Mouse (Mus musculus) adrenal gland, adult 18-20 months (tissue): ENCODE data around the gene Teddm2. TPM values are rescaled to one million over a fixed set of nuclear protein-coding genes. Genes with fewer than 3 reads are reported as not detected.
"Not testable (repeated sequence)": the region's sequence is repeated elsewhere in the genome, so short reads cannot be mapped to it uniquely, and the experiment has no call there.

Experiments
- DNase-seq, 2 experiments: peaks; one replicate each; pipeline ENCODE4 v3.0.0; 2021 to 2022; ENCODE audit warnings: low spot score in 2 of 2
- total RNA-seq, 2 experiments: library from RNA; stranded (reverse); gene quantifications; 1 replicate in 1 of 2; 2 replicates in 1 of 2; pipeline ENCODE4 v1.2.3; 2021

Teddm2 gene
- total RNA-seq, 2 experiments from 2014 or later: 0.19 to 0.23 TPM

DNA sequence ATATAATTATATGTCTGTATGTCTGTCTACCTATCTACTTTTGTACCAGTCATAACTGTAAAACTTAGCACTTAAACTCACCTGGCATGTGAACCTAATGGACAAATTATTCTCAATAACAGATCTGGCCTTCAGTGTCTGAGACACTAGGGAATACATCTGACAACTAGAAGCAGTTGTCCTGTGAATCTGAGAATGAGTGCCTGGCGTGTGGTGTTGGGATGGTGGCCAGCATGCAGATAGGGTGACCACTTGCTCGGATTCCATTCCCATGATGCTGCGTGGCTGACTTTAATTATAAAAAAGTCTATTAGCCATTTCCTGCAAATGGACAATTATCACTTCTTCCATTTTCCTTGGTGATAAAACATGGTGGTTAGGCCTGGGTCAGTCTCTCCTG is 5.9 kb upstream of the Teddm2 start:
- no peak for DNase-seq

DNA sequence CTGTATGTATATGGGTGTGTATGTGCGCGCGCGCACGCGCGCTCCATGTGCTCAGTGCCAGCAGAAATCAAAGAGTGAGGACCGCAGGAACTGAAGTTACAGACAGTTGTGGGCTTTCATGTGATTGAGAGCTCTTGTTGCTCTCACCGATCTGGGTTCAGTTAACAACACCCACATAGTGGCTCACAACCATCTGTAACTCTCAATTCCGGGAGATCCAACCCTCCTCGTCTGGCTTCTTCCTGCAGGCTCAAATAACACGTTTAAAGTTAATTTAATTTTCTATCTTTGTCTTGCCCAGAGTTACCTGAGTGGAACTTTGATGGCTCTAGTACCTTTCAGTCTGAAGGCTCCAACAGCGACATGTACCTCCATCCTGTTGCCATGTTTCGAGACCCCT is 4.2 kb upstream of the Teddm2 start:
- no peak for DNase-seq

DNA sequence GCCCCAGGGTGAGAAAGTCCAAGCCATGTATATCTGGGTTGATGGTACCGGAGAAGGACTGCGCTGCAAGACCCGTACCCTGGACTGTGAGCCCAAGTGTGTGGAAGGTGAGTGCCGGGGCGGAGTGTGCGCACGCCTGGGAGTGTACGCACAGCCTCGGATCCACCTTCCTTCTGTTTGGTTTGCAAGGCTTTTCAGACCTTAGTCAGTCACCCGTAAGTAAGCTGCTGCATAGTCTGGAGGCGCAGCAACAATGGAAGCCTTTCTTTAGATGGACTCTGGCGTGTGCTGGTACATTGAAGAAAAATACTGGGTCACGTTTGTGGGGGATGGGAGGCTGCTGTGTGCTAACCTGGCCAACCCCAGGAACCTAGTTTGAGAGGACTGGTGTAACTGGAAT is 3.0 kb upstream of the Teddm2 start:
- peak in 1 of 2 experiments; percentile 0 for DNase-seq

DNA sequence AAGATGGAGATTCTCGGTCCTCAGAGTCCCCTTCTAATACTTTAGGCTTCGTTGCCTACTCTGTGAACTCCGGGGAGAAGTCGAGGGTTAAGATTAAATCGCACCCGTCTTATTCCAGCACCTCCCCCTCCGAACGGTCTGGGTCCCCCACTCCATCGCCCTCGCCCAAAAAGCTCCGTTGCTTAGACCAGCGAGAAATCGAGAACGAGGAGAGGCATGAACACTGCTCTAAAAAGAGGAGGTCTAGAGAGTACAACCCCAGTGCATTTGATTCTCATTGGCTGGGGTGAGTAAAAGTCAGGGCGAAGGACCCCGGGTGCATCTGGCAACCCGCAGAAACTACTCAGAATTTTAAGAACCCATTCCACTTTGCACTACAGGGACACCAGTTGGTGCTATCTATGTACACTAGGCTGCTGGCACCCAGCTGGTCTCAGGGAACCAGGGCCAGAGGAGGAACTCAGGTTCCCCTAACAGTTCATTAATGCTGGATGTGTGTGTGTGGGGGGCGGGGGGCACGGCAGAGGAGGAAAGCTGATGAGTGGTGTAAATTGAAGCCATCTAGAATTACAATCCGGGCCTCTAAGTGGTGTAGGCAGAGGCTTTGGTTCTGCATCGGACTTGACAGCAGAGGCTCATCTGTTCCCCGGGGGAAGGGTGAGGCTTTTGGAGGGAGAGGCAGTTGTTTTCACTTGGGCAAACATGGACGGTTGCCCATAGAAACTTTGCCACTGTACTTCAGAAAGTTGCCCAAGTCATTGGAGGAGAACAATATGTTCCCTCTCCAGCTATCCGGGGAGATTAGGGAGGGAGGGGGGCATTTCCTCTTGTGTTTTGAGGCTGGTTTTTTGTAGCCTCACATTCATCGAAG is 1.1 kb upstream of the Teddm2 start:
- DNase-seq: peak; percentile 19 to 42

GRCm38 (mm10) chr1:153900381-153900780 is 353 bp upstream of the Teddm2 start:
- peak; percentile 42 to 52 for DNase-seq

- DNase-seq: no peak
Observed at GRCm38 (mm10) chr1:153898989-153899730, 868 bp downstream of the Teddm2 start.

DNA sequence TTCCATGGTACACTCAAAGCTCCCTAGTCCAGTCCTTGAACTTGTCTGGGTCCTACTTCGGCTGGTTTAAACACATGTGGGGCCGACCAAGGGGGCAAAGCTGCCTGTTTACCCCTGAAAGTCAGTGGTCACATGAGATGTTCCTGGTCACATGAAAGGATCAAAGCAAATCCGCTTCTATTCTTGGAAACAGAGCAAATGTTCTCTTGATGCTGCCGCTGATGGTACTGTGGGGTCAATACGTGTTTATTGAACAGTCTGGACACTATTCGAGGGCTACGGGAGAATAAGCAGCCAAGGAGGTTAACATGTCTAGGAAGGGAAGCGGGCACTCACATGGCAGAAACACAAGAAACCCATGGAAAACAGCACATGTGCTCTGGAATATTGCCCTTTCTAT is 2.8 kb downstream of the Teddm2 start:
- no peak for DNase-seq

GRCm38 (mm10) chr1:153894979-153895378 is 5.0 kb downstream of the Teddm2 start:
- peak; percentile 67 to 69 for DNase-seq

DNA sequence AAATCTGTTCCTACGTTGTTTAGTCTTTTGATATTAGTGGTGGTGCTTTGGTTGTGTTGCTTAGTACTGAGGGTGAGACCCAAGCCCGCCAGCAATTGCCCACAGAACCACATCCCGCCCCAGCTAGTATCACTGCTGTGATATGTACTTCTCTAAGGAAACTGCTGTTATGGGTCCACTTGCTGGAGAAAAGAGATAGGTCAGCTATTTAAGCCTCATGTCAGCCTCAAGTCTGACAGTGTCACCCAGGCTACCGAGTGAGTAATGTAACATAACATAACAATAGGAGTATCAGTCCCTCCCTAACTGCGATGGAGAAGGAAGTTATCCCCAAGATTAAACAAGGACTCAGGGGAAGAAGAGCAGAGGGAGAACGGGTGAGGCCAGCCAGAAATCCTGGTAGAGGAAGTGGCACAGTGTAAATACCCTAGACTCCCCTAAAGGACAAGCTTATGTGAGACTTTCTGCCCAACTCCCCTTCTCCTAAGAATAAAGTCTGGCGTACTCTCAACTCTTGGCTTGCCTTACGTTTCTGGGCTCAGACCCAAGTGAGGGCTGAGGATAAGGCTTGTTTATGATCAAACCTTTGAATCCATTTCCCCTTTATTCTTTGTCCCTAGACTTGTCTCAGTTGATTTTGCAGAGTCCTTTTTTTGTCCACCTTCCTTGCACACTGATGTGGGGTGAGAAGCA is 5.7 kb downstream of the Teddm2 start:
- no peak for DNase-seq

- DNase-seq: no peak
Observed at GRCm38 (mm10) chr1:153893746-153894145, 6.3 kb downstream of the Teddm2 start.

- DNase-seq: no peak
Observed at GRCm38 (mm10) chr1:153891442-153891841, 8.6 kb downstream of the Teddm2 start, which contains the start of gene Teddm1a. Gene Teddm1a (plus strand): TSS chr1:153891742.

GRCm38 (mm10) chr1:153890121-153890520 is 9.9 kb downstream of the Teddm2 start:
- DNase-seq: no peak

DNA sequence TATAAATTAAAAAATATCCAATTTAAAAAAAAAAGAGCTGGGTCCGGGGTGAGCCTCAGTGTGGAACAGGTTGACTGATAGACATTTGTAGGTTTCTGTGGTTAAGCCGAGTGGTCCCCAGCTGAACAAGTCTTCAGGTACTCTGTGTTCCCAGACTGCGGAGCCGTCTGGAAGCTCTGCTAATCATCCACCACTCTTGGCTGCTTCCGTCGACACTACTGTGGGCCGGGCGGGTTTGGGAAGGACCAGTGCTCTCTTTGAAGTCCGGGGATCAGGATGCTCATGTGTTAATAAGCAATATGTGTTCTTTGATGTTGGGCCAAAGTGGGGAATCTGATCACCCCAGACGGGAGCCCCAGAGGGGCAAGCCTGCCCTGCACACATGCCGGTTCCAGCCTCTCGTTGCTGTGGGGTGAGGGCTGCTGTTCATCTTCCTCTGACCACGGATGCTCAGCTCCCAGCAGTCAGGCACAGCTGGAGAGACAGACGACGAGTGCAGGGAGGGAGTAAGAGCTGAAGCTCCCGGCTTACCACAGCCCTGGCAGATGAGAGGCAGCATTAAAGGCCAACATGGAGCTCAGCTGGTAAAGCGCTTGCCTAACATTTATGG is 13.9 kb downstream of the Teddm2 start:
- no peak for DNase-seq

DNA sequence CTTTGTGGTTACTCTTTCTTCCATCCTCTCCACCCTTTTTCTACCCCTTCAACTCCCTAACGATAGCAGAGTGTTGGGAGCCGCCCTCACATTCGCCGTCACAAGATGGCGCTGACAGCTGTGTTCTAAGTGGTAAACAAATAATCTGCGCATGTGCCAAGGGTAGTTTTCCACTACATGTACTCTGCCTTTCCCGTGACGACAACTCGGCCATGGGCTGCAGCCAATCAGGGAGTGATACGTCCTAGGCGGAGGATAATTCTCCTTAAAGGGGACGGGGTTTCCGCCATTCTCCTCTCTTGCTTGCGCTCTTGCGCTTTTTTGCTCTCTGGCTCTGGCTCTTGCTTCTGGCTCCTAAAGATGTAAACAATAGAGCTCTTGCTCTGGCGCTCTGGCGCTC is 19.6 kb downstream of the Teddm2 start:
- DNase-seq: not testable (repeated sequence)

DNA sequence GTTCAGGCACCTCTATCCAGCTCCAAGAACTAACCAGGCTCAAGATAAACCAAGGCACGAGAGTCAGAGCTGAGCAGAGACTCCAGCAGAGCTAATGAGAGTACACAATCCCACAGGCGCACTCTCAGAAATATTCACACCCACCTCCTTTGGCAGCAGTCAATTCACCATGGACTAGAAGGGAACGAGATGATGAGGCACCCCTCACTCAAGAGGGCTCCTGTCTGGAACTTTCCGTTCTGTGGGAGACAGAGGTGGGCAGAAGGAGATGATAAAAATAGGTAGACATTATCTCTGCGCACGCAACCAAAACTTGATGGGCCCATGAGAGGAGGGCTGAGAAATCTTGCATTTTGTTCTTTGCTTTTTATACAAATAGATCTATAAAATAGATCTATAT is 26.0 kb downstream of the Teddm2 start, which contains the start of gene Teddm1b:
Gene Teddm1b (plus strand): TSS at position 301 of the 400 bp plus-strand sequence.
- DNase-seq: no peak

- no peak for DNase-seq
Observed at GRCm38 (mm10) chr1:153855946-153856345, 44.1 kb downstream of the Teddm2 start.

GRCm38 (mm10) chr1:153852696-153853095 is 47.3 kb downstream of the Teddm2 start:
- not testable (repeated sequence) for DNase-seq

DNA sequence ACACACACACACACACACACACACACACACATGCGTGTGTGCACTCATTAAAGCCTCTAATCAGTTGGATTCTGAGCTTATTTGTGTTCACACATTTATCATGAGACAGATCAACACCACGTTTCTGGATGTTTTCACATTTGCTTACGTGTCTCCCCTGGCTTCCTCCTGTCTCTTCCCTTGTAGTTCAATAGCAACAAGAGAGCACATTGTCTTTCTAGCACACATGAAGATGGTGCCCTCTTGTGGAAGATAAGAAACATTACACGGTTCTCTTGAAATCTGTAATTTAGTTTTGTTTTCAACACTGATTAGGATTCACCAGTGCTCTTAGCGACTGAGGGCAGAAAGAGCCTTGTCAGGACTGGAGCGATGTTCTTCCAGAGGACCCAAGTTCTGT is 53.2 kb downstream of the Teddm2 start:
- DNase-seq: no peak

DNA sequence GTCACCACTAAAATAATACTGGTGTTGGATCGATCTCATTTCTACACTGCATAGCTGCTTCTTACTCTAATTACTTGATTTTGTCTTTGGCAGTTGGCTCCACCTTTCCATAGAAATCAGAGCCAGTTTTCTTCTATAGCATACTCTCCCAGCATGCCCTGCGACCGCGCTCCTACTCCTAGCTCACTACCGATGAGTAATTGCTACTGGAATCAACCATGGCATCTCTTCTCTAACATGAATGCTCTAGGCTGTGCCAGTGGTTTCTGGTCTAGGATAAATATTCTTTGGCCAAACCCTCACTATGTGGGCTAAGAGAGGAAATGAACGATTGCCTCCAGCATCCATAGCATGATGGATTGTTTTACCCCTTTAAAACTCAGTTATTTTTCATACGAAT is 53.6 kb downstream of the Teddm2 start:
- no peak for DNase-seq

- DNase-seq: no peak
Observed at GRCm38 (mm10) chr1:153844042-153844441, 56.0 kb downstream of the Teddm2 start, which contains the start of gene Rgsl1. Gene Rgsl1 (minus strand): TSS chr1:153844142.
